Mouse (Mus musculus): ENCODE measurements at regions not wholly inside any gene's neighbourhood (a gene's known extent, or its start where the extent isn't known, plus 50 kb on each side); places are given as distances from the start of the nearest gene placed in this dataset.
A peak's percentile ranks its signal among the peaks of the same experiment; 100 is the strongest.

DNA sequence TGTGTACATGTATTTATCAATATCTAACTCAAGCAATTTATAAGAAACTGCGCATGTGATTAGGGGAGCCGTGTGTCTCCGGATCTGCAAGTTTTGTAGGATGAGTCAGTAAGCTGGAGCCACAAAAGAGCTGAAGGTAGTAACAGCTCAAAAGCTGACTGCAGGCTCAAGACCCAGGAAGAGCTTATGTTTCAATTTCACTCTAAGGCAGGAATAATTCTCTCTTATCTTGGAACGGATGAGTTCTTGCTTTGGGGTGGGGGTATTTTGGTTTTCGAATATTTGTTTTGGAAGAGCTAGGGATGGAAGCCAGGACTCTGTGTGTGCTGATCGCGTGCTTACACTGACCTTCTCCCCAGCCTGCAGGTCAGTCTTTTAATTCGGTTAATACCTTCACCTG, 169.6 kb upstream of the Cpeb2 start:
- WGBS: 87% methylated on average over 8 of the region's 8 CpGs
- no peak for TF ChIP-seq POLR2A (IDR thresholded peaks at IDR 0.05; ENCODE audit: borderline replicate concordance, control insufficient read depth, low read depth, low read length)
- no peak for TF ChIP-seq CTCF (IDR thresholded peaks at IDR 0.05; ENCODE audit: control insufficient read depth, insufficient read depth, low read length)
- Histone ChIP-seq H3K4me1 (ENCODE audit: control insufficient read depth, insufficient read depth, low read length) (no peaks in the 10 kb centered on the region; the same call in 1 of the 2 replicates), H3K27ac (ENCODE audit: control insufficient read depth, insufficient read depth, low read depth, low read length, poor library complexity) (no peak overlapping the region), H3K4me3 (replicated peaks; ENCODE audit: control insufficient read depth, low read depth, low read length) (no peak overlapping the region)

DNA sequence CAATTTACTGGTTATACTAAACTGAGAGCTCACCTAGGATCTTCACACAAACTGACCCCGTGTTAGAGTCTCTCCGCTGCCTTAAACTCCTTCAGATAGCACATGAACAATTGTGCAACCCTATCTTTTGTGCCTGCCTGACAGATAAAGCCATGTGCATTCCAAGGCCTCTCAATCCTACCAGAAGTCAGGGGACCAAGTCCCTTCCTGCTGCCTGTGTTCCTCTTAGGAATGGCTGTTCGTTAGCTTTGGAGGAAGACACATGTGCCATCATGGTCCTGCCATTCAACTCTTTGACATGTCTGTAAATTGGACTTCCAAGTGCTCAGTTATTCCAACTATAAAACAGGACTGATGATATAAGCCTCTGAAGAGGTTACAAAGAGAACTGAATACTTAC, 161.4 kb upstream of the Cpeb2 start:
- 88% methylated on average over 3 of the region's 3 CpGs for WGBS
- H3K4me3 ChIP-seq (replicated peaks; ENCODE audit: control insufficient read depth, low read depth, low read length): no peak overlapping the region
- TF ChIP-seq POLR2A (IDR thresholded peaks at IDR 0.05; ENCODE audit: borderline replicate concordance, control insufficient read depth, low read depth, low read length): no peak
- TF ChIP-seq CTCF (IDR thresholded peaks at IDR 0.05; ENCODE audit: control insufficient read depth, insufficient read depth, low read length): no peak

DNA sequence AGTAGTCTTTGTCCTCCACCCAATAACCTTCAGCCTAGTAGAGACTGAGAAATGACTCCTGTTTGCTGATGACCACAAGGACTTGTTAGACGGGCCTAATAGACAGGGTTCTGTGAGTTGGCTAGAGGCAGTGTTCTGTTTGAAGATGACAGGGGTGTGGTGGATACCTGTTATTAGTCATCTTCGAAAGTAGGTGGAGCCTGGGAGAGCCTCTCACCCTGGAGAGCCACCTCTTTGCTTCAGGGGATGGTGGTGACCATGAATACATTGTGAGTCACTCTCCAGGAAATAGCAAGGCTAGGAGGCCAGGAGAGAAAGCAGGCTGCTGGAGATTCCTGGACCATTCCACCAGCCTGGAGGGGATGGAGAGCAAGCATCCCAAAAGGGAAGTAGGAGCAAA, 160.6 kb upstream of the Cpeb2 start:
- no peak overlapping the region for H3K27ac ChIP-seq (ENCODE audit: control insufficient read depth, insufficient read depth, low read depth, low read length, poor library complexity)
- no peak for TF ChIP-seq POLR2A (IDR thresholded peaks at IDR 0.05; ENCODE audit: borderline replicate concordance, control insufficient read depth, low read depth, low read length)
- no peak for TF ChIP-seq CTCF (IDR thresholded peaks at IDR 0.05; ENCODE audit: control insufficient read depth, insufficient read depth, low read length)
- WGBS: 77% methylated on average over 2 of the region's 2 CpGs
- no peaks in the 10 kb centered on the region for H3K4me1 ChIP-seq (ENCODE audit: control insufficient read depth, insufficient read depth, low read length)
- no peak overlapping the region for H3K4me3 ChIP-seq (replicated peaks; ENCODE audit: control insufficient read depth, low read depth, low read length)

More for the DNA sequence above, 161.4 kb upstream of the Cpeb2 start:
- Histone ChIP-seq H3K27ac (ENCODE audit: control insufficient read depth, insufficient read depth, low read depth, low read length, poor library complexity) (no peak overlapping the region), H3K4me1 (ENCODE audit: control insufficient read depth, insufficient read depth, low read length) (no peaks in the 10 kb centered on the region)

DNA sequence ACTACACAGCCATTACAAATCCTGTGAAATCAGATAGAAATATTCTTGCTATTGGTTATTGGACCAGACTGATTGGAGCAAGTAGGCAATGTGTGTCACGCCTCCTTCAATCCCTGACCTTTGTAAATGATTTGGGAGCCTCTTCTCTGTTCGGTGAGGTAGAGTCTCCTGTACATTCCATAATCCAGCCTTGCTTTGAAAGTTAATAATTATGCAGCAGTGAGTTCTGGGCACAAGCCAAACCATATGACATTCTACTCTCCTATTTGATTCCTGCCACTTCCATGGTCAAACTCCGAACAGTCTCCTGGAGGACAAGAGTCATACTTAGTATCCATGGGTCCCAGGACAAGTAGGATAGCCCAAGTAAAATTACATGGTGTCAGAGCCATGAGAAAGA, 158.4 kb upstream of the Cpeb2 start:
- H3K4me1 ChIP-seq (ENCODE audit: control insufficient read depth, insufficient read depth, low read length): no peaks in the 10 kb centered on the region
- TF ChIP-seq POLR2A (IDR thresholded peaks at IDR 0.05; ENCODE audit: borderline replicate concordance, control insufficient read depth, low read depth, low read length) (no peak), CTCF (IDR thresholded peaks at IDR 0.05; ENCODE audit: control insufficient read depth, insufficient read depth, low read length) (no peak)
- WGBS: 82% methylated on average over 3 of the region's 3 CpGs
- H3K27ac ChIP-seq (ENCODE audit: control insufficient read depth, insufficient read depth, low read depth, low read length, poor library complexity): no peak overlapping the region
- no peak overlapping the region for H3K4me3 ChIP-seq (replicated peaks; ENCODE audit: control insufficient read depth, low read depth, low read length)

DNA sequence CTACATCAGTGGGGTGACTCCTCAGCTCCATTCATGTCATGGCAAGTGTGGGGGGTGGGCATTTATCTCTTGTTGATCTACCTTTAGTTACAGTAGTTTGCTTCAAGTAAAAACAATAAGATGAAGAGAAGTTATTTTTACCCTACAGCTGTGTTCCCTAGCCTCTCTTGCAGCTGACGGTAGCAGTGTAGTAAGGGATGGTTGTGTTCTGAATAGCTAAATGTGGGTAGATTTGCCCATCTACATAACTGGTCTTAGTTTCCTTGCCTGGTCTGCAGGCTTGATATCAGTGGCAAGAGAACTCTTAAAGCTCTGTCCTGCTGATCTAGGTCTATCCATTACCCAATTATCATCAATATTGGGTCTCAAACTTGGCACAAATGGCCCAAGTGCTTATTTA, 152.7 kb upstream of the Cpeb2 start:
- WGBS: 77% methylated on average over 1 of the region's 1 CpGs
- H3K4me3 ChIP-seq (replicated peaks; ENCODE audit: control insufficient read depth, low read depth, low read length): no peak overlapping the region
- H3K4me1 ChIP-seq (ENCODE audit: control insufficient read depth, insufficient read depth, low read length): no peaks in the 10 kb centered on the region; the same call in 1 of the 2 replicates
- no peak for TF ChIP-seq POLR2A (IDR thresholded peaks at IDR 0.05; ENCODE audit: borderline replicate concordance, control insufficient read depth, low read depth, low read length)
- no peak for TF ChIP-seq CTCF (IDR thresholded peaks at IDR 0.05; ENCODE audit: control insufficient read depth, insufficient read depth, low read length)
- no peak overlapping the region for H3K27ac ChIP-seq (ENCODE audit: control insufficient read depth, insufficient read depth, low read depth, low read length, poor library complexity)

DNA sequence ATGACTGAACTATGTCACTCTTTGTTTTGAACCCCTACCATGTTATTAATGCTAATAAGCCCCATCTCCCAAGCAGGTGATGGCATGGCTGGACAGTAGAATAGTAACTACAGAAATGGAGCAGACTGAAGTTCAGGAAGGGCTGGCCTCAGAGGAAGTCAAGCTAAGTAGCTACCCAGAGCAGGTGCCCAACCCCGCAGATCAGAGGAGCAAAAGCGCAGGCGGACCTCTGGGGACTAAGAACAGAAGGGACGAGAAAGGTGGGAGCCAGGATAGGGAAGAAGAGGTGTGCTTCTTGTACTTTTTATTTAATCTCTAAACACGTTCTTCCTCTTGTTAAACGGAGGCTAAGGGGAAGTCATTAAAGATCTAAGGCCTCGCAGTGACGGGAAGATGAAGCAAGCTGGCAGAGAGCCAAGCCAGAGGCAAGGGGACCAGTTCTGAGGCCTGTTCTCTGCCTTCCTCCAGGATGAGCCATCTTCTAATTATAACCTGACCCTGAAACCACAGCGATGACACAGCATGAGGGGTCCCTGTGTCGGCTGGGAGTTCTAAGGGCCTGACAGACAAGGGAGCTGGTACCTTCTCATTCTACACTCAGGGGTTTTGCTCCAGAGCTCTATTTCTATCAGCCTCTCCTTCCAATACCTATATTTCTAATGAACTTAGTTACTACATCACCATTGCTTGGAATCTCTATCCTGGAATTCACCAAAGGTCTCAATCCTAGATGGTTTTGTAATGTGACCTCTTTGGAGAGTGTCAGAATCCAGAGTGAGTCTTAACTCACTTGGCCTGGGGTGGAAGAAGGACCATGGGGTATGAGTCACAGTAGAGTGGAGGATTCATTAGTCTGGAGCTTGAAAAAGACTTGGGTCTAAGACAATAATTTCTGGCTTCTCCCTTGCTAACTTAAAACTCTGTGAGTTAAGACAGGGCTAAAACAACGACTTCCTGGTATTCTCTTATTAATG, 151.1 kb upstream of the Cpeb2 start:
- 0 out of 2 replicates have a peak overlapping the region, but pooled peaks have one; percentile 27 for H3K27ac ChIP-seq (ENCODE audit: control insufficient read depth, insufficient read depth, low read depth, low read length, poor library complexity)
- H3K4me3 ChIP-seq (replicated peaks; ENCODE audit: control insufficient read depth, low read depth, low read length): no peak overlapping the region
- H3K4me1 ChIP-seq (ENCODE audit: control insufficient read depth, insufficient read depth, low read length): no peaks in the 10 kb centered on the region; the same call in 1 of the 2 replicates
- TF ChIP-seq POLR2A (IDR thresholded peaks at IDR 0.05; ENCODE audit: borderline replicate concordance, control insufficient read depth, low read depth, low read length): no peak
- TF ChIP-seq CTCF (IDR thresholded peaks at IDR 0.05; ENCODE audit: control insufficient read depth, insufficient read depth, low read length): no peak
- WGBS: 4% methylated on average over 11 of the region's 11 CpGs

DNA sequence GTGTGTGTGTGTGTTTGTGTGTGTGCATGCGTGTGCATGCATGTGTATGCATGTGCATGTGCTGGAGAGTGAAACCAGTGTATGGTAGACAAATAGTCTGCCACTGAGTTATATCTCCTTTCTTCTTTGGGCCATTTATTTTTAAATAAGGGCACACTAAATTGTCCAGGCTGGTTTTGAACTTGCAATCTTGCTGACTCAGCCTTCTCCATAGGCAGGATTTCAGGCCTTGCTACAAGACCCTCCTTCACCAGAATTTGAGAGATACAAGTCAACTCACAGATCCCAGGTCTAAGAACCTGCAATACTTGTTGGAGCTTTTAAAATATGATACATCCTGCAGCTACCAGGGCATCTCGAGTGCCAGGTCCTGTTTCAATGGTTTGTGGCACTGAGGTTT, 145.9 kb upstream of the Cpeb2 start:
- WGBS: 69% methylated on average over 2 of the region's 2 CpGs
- H3K4me1 ChIP-seq (ENCODE audit: control insufficient read depth, insufficient read depth, low read length): no peaks in the 10 kb centered on the region

DNA sequence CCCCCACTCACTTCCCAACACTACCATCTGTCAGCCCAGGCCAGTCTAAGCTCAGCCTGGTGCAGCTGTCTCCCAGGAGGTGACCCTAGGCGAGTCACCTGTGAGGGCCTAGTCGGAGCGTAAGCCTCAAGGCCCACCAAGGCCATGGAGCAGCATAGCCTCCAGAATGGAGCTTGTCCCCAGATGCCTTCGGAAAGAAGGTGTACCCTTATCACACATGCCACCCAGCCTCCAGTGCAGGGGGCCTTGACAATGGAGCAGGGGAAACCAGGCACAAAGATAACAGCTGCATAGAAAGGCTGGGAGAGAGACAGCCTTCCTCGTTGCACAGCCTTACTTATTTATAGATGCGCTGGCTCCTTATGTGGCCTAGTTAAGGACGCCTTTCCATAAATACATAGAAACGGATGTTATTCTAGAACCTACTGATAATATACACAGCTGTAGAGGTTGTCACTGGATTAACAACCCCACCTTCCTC, 145.0 kb upstream of the Cpeb2 start:
- 76% methylated on average over 8 of the region's 8 CpGs for WGBS
- no peak overlapping the region for H3K27ac ChIP-seq (ENCODE audit: control insufficient read depth, insufficient read depth, low read depth, low read length, poor library complexity)
- H3K4me3 ChIP-seq (replicated peaks; ENCODE audit: control insufficient read depth, low read depth, low read length): no peak overlapping the region
- no peak for TF ChIP-seq CTCF (IDR thresholded peaks at IDR 0.05; ENCODE audit: control insufficient read depth, insufficient read depth, low read length)
- TF ChIP-seq POLR2A (IDR thresholded peaks at IDR 0.05; ENCODE audit: borderline replicate concordance, control insufficient read depth, low read depth, low read length): no peak
- H3K4me1 ChIP-seq (ENCODE audit: control insufficient read depth, insufficient read depth, low read length): no peaks in the 10 kb centered on the region

More for the DNA sequence above, 145.9 kb upstream of the Cpeb2 start:
- TF ChIP-seq CTCF (IDR thresholded peaks at IDR 0.05; ENCODE audit: control insufficient read depth, insufficient read depth, low read length) (no peak), POLR2A (IDR thresholded peaks at IDR 0.05; ENCODE audit: borderline replicate concordance, control insufficient read depth, low read depth, low read length) (no peak)
- Histone ChIP-seq H3K4me3 (replicated peaks; ENCODE audit: control insufficient read depth, low read depth, low read length) (no peak overlapping the region), H3K27ac (ENCODE audit: control insufficient read depth, insufficient read depth, low read depth, low read length, poor library complexity) (no peak overlapping the region)

All from bone marrow, adult 2 months (tissue).